Mouse (Mus musculus) lung, embryonic 15.5 days (tissue): ENCODE measurements around the gene Swt1. TPM values are rescaled to one million over a fixed set of nuclear protein-coding genes. Genes with fewer than 3 reads are reported as not detected.

Source experiments
- ATAC-seq: fragments of 200-750 bp; cut with Nextera tagmentation; 2 replicates; pipeline ENCODE4 v1.8.0; 2017; ENCODE audit warnings: moderate number of reproducible peaks, borderline replicate concordance; ENCODE audit not compliant: low FRiP score, low TSS enrichment; ENCODE audit errors: extremely low read depth
- H3K27ac ChIP-seq: fragments of 300-500 bp; sonication (generic); 2 replicates; pipeline ENCODE4 v1.5.1; 2015; ENCODE audit warnings: moderate library complexity, mild to moderate bottlenecking, inconsistent platforms
- H3K27me3 ChIP-seq: fragments of 300-500 bp; sonication (generic); 2 replicates; pipeline ENCODE4 v1.6.1; 2015; ENCODE audit warnings: inconsistent platforms
- H3K36me3 ChIP-seq: fragments of 300-500 bp; sonication (generic); 2 replicates; pipeline ENCODE4 v1.6.1; 2015; ENCODE audit warnings: inconsistent platforms
- H3K4me1 ChIP-seq: fragments of 300-500 bp; sonication (generic); 2 replicates; pipeline ENCODE4 v1.6.1; 2015; ENCODE audit warnings: inconsistent platforms
- H3K4me2 ChIP-seq: fragments of 300-500 bp; sonication (generic); 2 replicates; pipeline ENCODE4 v1.6.1; 2015; ENCODE audit warnings: inconsistent platforms, mild to moderate bottlenecking, moderate library complexity
- H3K4me3 ChIP-seq: fragments of 300-500 bp; sonication (generic); 2 replicates; pipeline ENCODE4 v1.5.1; 2015; ENCODE audit warnings: mild to moderate bottlenecking, inconsistent platforms
- H3K9ac ChIP-seq: fragments of 300-500 bp; sonication (generic); 2 replicates; pipeline ENCODE4 v1.6.1; 2015; ENCODE audit warnings: inconsistent platforms
- H3K9me3 ChIP-seq: fragments of 300-500 bp; sonication (generic); 2 replicates; pipeline ENCODE4 v1.6.1; 2016; ENCODE audit warnings: inconsistent platforms
- WGBS: fragments of 180-500 bp; shearing (Covaris S2); methylation state at CpG from one replicate; pipeline ENCODE4 v1.1.7; 2015; 5-methylcytosine and 5-hydroxymethylcytosine counted together
- microRNA-seq: library from miRNA; unstranded; fragments of <30 nt; microRNA quantifications from one replicate; pipeline ENCODE4, GENCODE M21; 2016
- polyA plus RNA-seq: library from polyadenylated mRNA; unstranded; fragments of >200 nt; fragmentation: Nextera tagmentation; extraction: Ambion mirVana; gene quantifications from 2 replicates; pipeline ENCODE4 v1.2.1, GENCODE M21; 2015

Gene Swt1
- polyA plus RNA-seq, 1 experiment from 2014 or later: 23.7 TPM

- Histone ChIP-seq H3K36me3 (no peaks in the 10 kb centered on the region), H3K9ac (no peak overlapping the region), H3K27me3 (no peaks in the 10 kb centered on the region), H3K4me2 (no peak overlapping the region), H3K9me3 (no peaks in the 10 kb centered on the region), H3K4me3 (no peak overlapping the region), H3K27ac (no peak overlapping the region), H3K4me1 (peaks cover 43% of the 10 kb centered on the region; the same call in 1 of the 2 replicates)
- no peak for ATAC-seq
- WGBS: 34% methylated on average over 8 of the region's 8 CpGs
Observed at GRCm38 (mm10) chr1:151341321-151342044, 86.8 kb downstream of the Swt1 start.

DNA sequence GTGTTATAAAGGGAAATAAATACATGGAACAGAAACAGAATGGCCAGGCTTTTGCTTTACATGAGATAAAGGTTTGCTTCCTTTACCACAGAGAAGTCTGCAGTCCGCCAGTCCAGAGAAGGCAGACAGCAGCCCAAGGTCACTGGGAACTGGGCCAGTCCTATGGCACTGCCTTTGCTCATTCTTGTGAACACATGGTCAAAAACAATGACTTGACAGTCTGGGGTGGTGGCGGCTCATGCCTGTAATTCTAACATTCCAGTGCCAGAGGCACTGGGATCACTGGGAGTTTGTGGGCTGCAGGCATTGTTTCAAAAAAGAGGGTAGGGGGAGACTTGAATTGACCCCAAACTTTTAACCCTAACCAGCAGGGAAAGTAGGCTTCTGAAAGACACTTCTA, 89.3 kb downstream of the Swt1 start:
- WGBS: 56% methylated on average over 2 of the region's 2 CpGs
- H3K9ac ChIP-seq: no peak overlapping the region
- no peak overlapping the region for H3K4me2 ChIP-seq
- peak; percentile 44; the same call in 1 of the 2 replicates for ATAC-seq
- peak overlapping the region; percentile 12 for H3K27ac ChIP-seq
- H3K27me3 ChIP-seq: no peaks in the 10 kb centered on the region
- H3K36me3 ChIP-seq: no peaks in the 10 kb centered on the region
- peaks cover 35% of the 10 kb centered on the region; the same call in 1 of the 2 replicates for H3K4me1 ChIP-seq
- no peak overlapping the region for H3K4me3 ChIP-seq
- no peaks in the 10 kb centered on the region for H3K9me3 ChIP-seq

DNA sequence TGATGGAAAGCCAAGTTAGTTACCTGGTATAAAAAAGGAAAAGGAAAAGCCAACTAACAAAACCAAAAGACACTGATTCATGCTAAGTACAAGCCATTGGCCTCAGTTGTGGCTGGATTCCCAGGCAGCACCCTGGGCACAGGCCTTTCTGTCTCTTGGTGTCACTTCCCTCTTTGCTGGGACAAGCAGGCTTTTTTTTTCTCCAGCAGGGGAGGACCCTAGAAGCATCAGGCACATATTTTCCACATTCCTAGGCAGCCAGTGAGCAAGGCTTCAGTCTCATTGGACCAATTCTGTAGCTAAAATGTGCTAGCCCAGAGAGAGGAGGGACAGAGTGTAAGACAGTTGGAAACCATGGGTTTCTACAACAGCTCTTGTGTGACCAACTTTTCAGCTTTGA, 90.0 kb downstream of the Swt1 start:
- no peak overlapping the region for H3K9ac ChIP-seq
- H3K4me1 ChIP-seq: peaks cover 28% of the 10 kb centered on the region; the same call in 1 of the 2 replicates
- no peaks in the 10 kb centered on the region for H3K9me3 ChIP-seq
- H3K4me2 ChIP-seq: no peak overlapping the region
- H3K27ac ChIP-seq: no peak overlapping the region; the same call in 1 of the 2 replicates
- H3K36me3 ChIP-seq: no peaks in the 10 kb centered on the region
- H3K4me3 ChIP-seq: no peak overlapping the region
- H3K27me3 ChIP-seq: no peaks in the 10 kb centered on the region
- no peak for ATAC-seq

- Histone ChIP-seq H3K27ac (no peak overlapping the region), H3K9me3 (no peaks in the 10 kb centered on the region), H3K36me3 (no peaks in the 10 kb centered on the region), H3K9ac (no peak overlapping the region), H3K4me3 (no peak overlapping the region), H3K4me2 (no peak overlapping the region), H3K27me3 (no peaks in the 10 kb centered on the region), H3K4me1 (no peaks in the 10 kb centered on the region)
- no peak for ATAC-seq
- WGBS: 83% methylated on average over 3 of the region's 3 CpGs
Observed at GRCm38 (mm10) chr1:151332819-151333218, 95.4 kb downstream of the Swt1 start.

- no peak for ATAC-seq
- no peak overlapping the region for H3K27ac ChIP-seq
- 74% methylated on average over 7 of the region's 7 CpGs for WGBS
Observed at GRCm38 (mm10) chr1:151329601-151330000, 98.7 kb downstream of the Swt1 start.

DNA sequence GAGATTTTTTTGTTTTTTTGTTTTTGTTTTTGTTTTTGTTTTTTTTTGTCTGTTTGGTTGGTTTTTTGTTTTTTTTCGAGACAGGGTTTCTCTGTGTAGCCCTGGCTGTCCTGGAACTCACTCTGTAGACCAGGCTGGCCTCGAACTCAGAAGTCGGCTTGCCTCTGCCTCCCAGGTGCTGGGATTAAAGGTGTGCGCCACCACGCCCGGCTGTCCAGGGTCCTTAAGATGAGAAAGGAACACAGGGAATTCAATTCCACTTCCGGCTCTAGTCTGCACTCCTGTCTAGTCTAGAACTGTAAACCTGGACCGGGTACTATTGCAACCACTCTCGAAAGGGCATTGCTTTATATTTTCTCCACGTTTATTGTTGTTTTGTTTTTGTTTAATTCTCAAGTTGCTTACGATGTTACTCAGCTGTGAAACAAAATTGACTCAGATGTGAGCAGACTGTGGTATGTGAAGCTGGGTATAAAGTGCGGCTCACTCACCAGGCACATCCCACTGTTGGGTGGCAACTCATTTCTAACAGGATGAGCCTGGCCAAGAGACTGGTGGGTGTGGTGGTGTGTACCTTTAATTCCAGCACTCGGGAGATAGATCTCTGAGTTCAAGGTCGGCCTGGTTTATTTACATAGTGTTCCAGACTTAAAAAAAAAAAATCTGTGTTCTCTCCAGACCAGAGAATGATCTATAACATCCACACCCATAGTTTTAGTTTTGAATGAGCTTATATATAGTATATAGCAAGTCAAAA, 99.7 kb downstream of the Swt1 start:
- Histone ChIP-seq H3K27ac (no peak overlapping the region), H3K4me1 (no peaks in the 10 kb centered on the region), H3K27me3 (no peaks in the 10 kb centered on the region), H3K4me3 (no peak overlapping the region), H3K4me2 (no peak overlapping the region), H3K9me3 (no peaks in the 10 kb centered on the region), H3K36me3 (no peaks in the 10 kb centered on the region), H3K9ac (no peak overlapping the region)
- no peak for ATAC-seq
- 76% methylated on average over 14 of the region's 14 CpGs for WGBS

More at GRCm38 (mm10) chr1:151329601-151330000, 98.7 kb downstream of the Swt1 start:
- Histone ChIP-seq H3K4me3 (no peak overlapping the region), H3K36me3 (no peaks in the 10 kb centered on the region), H3K9me3 (no peaks in the 10 kb centered on the region), H3K9ac (no peak overlapping the region), H3K4me2 (no peak overlapping the region), H3K27me3 (no peaks in the 10 kb centered on the region), H3K4me1 (no peaks in the 10 kb centered on the region)

GRCm38 (mm10) chr1:151325328-151325727, 102.9 kb downstream of the Swt1 start:
- H3K9ac ChIP-seq: no peak overlapping the region
- ATAC-seq: no peak
- H3K9me3 ChIP-seq: no peaks in the 10 kb centered on the region
- no peak overlapping the region for H3K4me2 ChIP-seq
- no peak overlapping the region for H3K4me3 ChIP-seq
- H3K27ac ChIP-seq: no peak overlapping the region
- no peaks in the 10 kb centered on the region for H3K27me3 ChIP-seq
- no peaks in the 10 kb centered on the region for H3K4me1 ChIP-seq
- no peaks in the 10 kb centered on the region for H3K36me3 ChIP-seq
- WGBS: 43% methylated on average over 1 of the region's 1 CpGs

DNA sequence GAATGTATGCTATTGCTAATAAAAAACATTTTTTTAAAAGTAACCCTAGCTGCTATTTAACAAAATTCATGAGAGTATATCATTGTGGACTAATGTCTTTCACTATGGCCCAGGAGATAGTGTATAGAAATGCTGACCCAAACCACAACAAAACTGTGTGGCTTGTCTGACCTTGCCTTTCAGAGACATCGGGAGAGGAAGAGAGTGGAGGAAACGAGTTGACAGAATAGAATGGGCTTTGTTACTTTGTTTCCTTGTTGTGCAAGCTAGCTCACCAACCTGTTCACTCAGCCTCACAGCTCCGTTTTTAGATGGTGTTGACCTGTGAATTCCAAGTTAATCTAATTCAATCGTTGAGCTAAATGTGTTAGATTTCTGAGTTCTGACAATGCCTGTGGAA, 107.8 kb downstream of the Swt1 start:
- no peaks in the 10 kb centered on the region for H3K9me3 ChIP-seq
- H3K27me3 ChIP-seq: no peaks in the 10 kb centered on the region
- ATAC-seq: no peak
- no peak overlapping the region for H3K9ac ChIP-seq
- H3K4me2 ChIP-seq: no peak overlapping the region
- H3K27ac ChIP-seq: no peak overlapping the region
- no peaks in the 10 kb centered on the region for H3K36me3 ChIP-seq
- no peak overlapping the region for H3K4me3 ChIP-seq
- WGBS: 60% methylated on average over 4 of the region's 4 CpGs
- no peaks in the 10 kb centered on the region for H3K4me1 ChIP-seq

- Histone ChIP-seq H3K4me2 (no peak overlapping the region), H3K4me1 (no peaks in the 10 kb centered on the region), H3K4me3 (no peak overlapping the region), H3K36me3 (no peaks in the 10 kb centered on the region), H3K9me3 (no peaks in the 10 kb centered on the region), H3K27me3 (no peaks in the 10 kb centered on the region), H3K9ac (no peak overlapping the region), H3K27ac (no peak overlapping the region)
- 53% methylated on average over 7 of the region's 7 CpGs for WGBS
- ATAC-seq: no peak
Observed at GRCm38 (mm10) chr1:151319267-151319666, 109.0 kb downstream of the Swt1 start.

Small RNA genes within 50 kb of the gene (microRNA-seq; reads per million reads assigned to microRNA genes)
- not detected for gene Mir7682

Other genes with a start within 250 kb of the Swt1 start
- 0.11 TPM in 1 of 2 replicates, not detected in the other for gene Gm47985, start 245.9 kb downstream of the Swt1 start, polyA plus RNA-seq
- 0.09 TPM in 1 of 2 replicates, not detected in the other for gene Gm8947, start 236.1 kb downstream of the Swt1 start, polyA plus RNA-seq
- not detected in 2 replicates for gene Gm47995, start 230.0 kb downstream of the Swt1 start, polyA plus RNA-seq
- gene 3110040M04Rik, start 224.3 kb downstream of the Swt1 start, polyA plus RNA-seq: not detected in 2 replicates
- gene Gm47996, start 218.3 kb downstream of the Swt1 start, polyA plus RNA-seq: not detected in 2 replicates
- gene Ivns1abp, start 84.0 kb downstream of the Swt1 start, polyA plus RNA-seq: 236 and 242 TPM in 2 replicates
- gene Trmt1l, start 87 bp upstream of the Swt1 start, polyA plus RNA-seq: 41.1 and 42.7 TPM in 2 replicates
- 78.4 and 81.6 TPM in 2 replicates for gene Rnf2, start 72.5 kb upstream of the Swt1 start, polyA plus RNA-seq
- 10.4 and 11.4 TPM in 2 replicates for gene Fam129a, start 142.7 kb upstream of the Swt1 start, polyA plus RNA-seq